Comparison of ENCODE assay signal across 31 mouse cellular contexts in the genomic region with DNA sequence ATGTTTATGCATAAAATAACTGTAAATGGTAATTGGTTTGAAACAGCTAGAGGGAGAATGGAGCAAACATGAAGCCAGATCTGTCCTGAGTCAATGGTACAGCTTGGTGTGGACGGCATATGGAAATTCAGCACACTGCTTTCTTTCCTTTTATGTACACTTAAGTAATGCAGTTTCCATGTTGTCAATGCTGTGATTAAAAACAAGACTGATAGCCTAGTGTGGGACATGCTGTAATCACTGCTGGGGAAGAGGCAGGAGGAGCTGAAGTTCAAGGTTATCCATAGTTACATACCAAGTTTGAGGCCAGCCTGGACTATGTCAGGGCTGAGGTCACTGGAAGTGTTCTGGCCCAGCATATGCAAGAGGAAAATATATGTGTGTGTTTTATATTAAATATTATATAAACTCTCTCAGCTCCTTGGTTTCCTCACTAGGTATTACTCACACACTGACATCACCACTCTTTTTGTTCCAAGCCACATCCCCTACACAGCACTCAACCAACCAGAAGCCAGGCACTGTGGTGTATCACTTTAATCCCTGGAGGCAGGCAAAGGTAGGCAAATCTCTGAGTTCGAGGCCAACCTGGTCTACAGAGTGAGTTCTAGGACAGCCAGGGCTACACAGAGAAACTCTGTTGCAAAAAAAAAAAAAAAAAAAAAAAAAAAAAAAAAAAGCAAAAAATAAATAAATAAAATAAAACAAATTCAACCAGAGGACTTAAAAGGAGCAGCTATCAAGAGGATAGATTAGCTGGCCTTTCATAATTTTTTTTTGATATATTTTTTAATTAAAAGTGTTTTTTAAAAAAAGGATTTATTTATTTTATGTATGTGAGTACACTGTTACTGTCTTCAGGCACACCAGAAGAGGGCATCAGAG. TPM values are rescaled to one million over a fixed set of nuclear protein-coding genes. Genes with fewer than 3 reads are reported as not detected.
DNase-seq lines count a peak whose midpoint lies in the region; ATAC-seq and TF ChIP-seq lines count a peak whose summit lies in the region.
"Had no signal": no experiment of that assay in that cellular context is flagged by ENCODE, and none has a peak within 500 bp of the region (broad histone marks: within the 10 kb centered on the region; RNA-seq: fewer than 3 reads in every experiment).

No protein-coding gene starts in this region.

- TF ChIP-seq POLR2A in lung, adult 2 months (IDR thresholded peaks at IDR 0.05; ENCODE audit: borderline replicate concordance, extremely low read depth, low read depth, low read length): no peak

- no peak for TF ChIP-seq EP300 in lung, postnatal 0 days (IDR thresholded peaks at IDR 0.05)
- no peak for TF ChIP-seq EP300 in stomach, postnatal 0 days (optimal IDR thresholded peaks at IDR 0.05)

- no peaks in the 10 kb centered on the region for H3K9me3 ChIP-seq in heart, embryonic 14.5 days (ENCODE audit: control insufficient read depth, low read length)
- no peaks in the 10 kb centered on the region for H3K9me3 ChIP-seq in lung, postnatal 0 days (ENCODE audit: low read length)
- H3K9me3 ChIP-seq in stomach, postnatal 0 days (ENCODE audit: control insufficient read depth, low read length): no peaks in the 10 kb centered on the region
- H3K9me3 ChIP-seq: embryonic facial prominence, embryonic 15.5 days; forebrain, embryonic 15.5 days; kidney, embryonic 15.5 days; limb, embryonic 12.5 days; neural tube, embryonic 13.5 days had no signal

- DNase-seq in adrenal gland, adult 2 months: peak; percentile 40
- no peak for DNase-seq in adrenal gland, postnatal 4 days (ENCODE audit: low spot score in 2 of 2)
- DNase-seq in heart, postnatal 36 days: no peak
- peak; percentile 31 for DNase-seq in lung, postnatal 0 days (ENCODE audit: low spot score)
- no peak for DNase-seq in lung, adult 2 months
- DNase-seq in stomach, postnatal 0 days (ENCODE audit: low spot score): no peak
- no peak for DNase-seq in urinary bladder, adult 2 months (ENCODE audit: low spot score)
- DNase-seq: B cell, adult 2 months; cerebellum, adult 11 months; cerebellum, adult 9-11 months; gastrocnemius, postnatal 10 days; kidney, postnatal 36 days; layer of hippocampus, postnatal 36 days; right cerebral cortex, postnatal 4 days; thymus, postnatal 25 days had no signal

- H3K9ac ChIP-seq in heart, embryonic 14.5 days (ENCODE audit: low read length): no peak overlapping the region
- H3K9ac ChIP-seq in lung, postnatal 0 days (replicated peaks; ENCODE audit: low read depth): no peak overlapping the region
- H3K9ac ChIP-seq in stomach, postnatal 0 days (ENCODE audit: low read length): no peak overlapping the region
- H3K9ac ChIP-seq: embryonic facial prominence, embryonic 15.5 days; forebrain, embryonic 15.5 days; kidney, embryonic 15.5 days; limb, embryonic 12.5 days; liver, embryonic 14.5 days; neural tube, embryonic 13.5 days had no signal

- no peak for ATAC-seq in heart, embryonic 14.5 days (ENCODE audit: insufficient number of reproducible peaks, insufficient read depth, low FRiP score, low read depth)
- ATAC-seq in lung, postnatal 0 days: no peak
- peak; percentile 47; the same call in 1 of the 2 replicates for ATAC-seq in stomach, postnatal 0 days (ENCODE audit: low FRiP score, low TSS enrichment)
- ATAC-seq: forebrain, embryonic 15.5 days; hindbrain, postnatal 0 days; intestine, postnatal 0 days; midbrain, embryonic 16.5 days had no signal

- H3K27me3 ChIP-seq in heart, embryonic 14.5 days (ENCODE audit: control insufficient read depth, insufficient read depth, low read length): no peaks in the 10 kb centered on the region
- H3K27me3 ChIP-seq in lung, postnatal 0 days (replicated peaks; ENCODE audit: insufficient read depth, low read length): no peaks in the 10 kb centered on the region
- H3K27me3 ChIP-seq in stomach, postnatal 0 days (ENCODE audit: control insufficient read depth, insufficient read depth, low read length): no peaks in the 10 kb centered on the region
- H3K27me3 ChIP-seq: embryonic facial prominence, embryonic 15.5 days; forebrain, embryonic 15.5 days; kidney, embryonic 15.5 days; limb, embryonic 12.5 days; neural tube, embryonic 13.5 days had no signal

- H3K4me2 ChIP-seq in heart, embryonic 14.5 days (ENCODE audit: low read length): no peak overlapping the region
- no peak overlapping the region for H3K4me2 ChIP-seq in lung, postnatal 0 days (replicated peaks; ENCODE audit: low read depth, low read length)
- H3K4me2 ChIP-seq in stomach, postnatal 0 days (replicated peaks; ENCODE audit: low read depth): no peak overlapping the region
- H3K4me2 ChIP-seq: embryonic facial prominence, embryonic 15.5 days; forebrain, embryonic 15.5 days; kidney, embryonic 15.5 days; limb, embryonic 12.5 days; neural tube, embryonic 13.5 days had no signal

- no peak overlapping the region for H3K4me3 ChIP-seq in heart, embryonic 14.5 days (ENCODE audit: control insufficient read depth in 1 of 2, insufficient read depth in 1 of 2, low read depth in 1 of 2, low read length in 2 of 2)
- H3K4me3 ChIP-seq in lung, postnatal 0 days (ENCODE audit: low read depth, low read length): no peak overlapping the region
- H3K4me3 ChIP-seq in lung, adult 2 months (replicated peaks; ENCODE audit: extremely low read depth, low read depth, low read length): no peak overlapping the region
- no peak overlapping the region for H3K4me3 ChIP-seq in stomach, postnatal 0 days (ENCODE audit: low read depth, low read length)
- H3K4me3 ChIP-seq: embryonic facial prominence, embryonic 15.5 days; forebrain, embryonic 15.5 days; kidney, embryonic 15.5 days; limb, embryonic 12.5 days; myocyte; neural tube, embryonic 13.5 days had no signal

- WGBS in heart, embryonic 14.5 days: 55% methylated on average over 2 of the region's 2 CpGs
- WGBS in lung, postnatal 0 days: 72% methylated on average over 2 of the region's 2 CpGs
- 91% methylated on average over 2 of the region's 2 CpGs for WGBS in lung, adult 2 months
- WGBS in stomach, postnatal 0 days: 75% methylated on average over 2 of the region's 2 CpGs

- H3K4me1 ChIP-seq in heart, embryonic 14.5 days (ENCODE audit: control insufficient read depth in 2 of 2, insufficient read depth in 2 of 2, low read length in 2 of 2): peaks cover 7 to 22% of the 10 kb centered on the region in 2 experiments
- no peaks in the 10 kb centered on the region for H3K4me1 ChIP-seq in lung, postnatal 0 days (ENCODE audit: insufficient read depth, low read depth, low read length)
- H3K4me1 ChIP-seq in lung, adult 2 months (ENCODE audit: control insufficient read depth, insufficient read depth, low read length): 0 out of 2 replicates have a peak, but pooled peaks cover 2% of the 10 kb centered on the region
- H3K4me1 ChIP-seq in stomach, postnatal 0 days (replicated peaks; ENCODE audit: control insufficient read depth, insufficient read depth): no peaks in the 10 kb centered on the region

- H3K36me3 ChIP-seq in heart, embryonic 14.5 days (ENCODE audit: control insufficient read depth, insufficient read depth, low read length): peaks cover 25% of the 10 kb centered on the region
- H3K36me3 ChIP-seq in lung, postnatal 0 days (ENCODE audit: insufficient read depth, low read length): 0 out of 2 replicates have a peak, but pooled peaks cover 2% of the 10 kb centered on the region
- H3K36me3 ChIP-seq in stomach, postnatal 0 days (ENCODE audit: control insufficient read depth, insufficient read depth, low read length): peaks cover 5% of the 10 kb centered on the region; the same call in 1 of the 2 replicates

- H3K27ac ChIP-seq in heart, embryonic 14.5 days (replicated peaks in 1 of 2; ENCODE audit: control insufficient read depth in 1 of 2, insufficient read depth in 1 of 2, low read depth in 2 of 2, low read length in 2 of 2): peak overlapping the region; percentile 52 to 66; a peak in 3 of 4 replicates
- no peak overlapping the region for H3K27ac ChIP-seq in lung, postnatal 0 days (ENCODE audit: low read length)
- H3K27ac ChIP-seq in stomach, postnatal 0 days (replicated peaks): no peak overlapping the region
- H3K27ac ChIP-seq: embryonic facial prominence, embryonic 15.5 days; forebrain, embryonic 15.5 days; hindbrain, postnatal 0 days; kidney, embryonic 15.5 days; limb, embryonic 12.5 days; liver, embryonic 14.5 days; macrophage; neural tube, embryonic 13.5 days had no signal

- TF ChIP-seq CTCF in lung, postnatal 0 days (IDR thresholded peaks at IDR 0.05): no peak
- TF ChIP-seq CTCF in lung, adult 2 months (IDR thresholded peaks at IDR 0.05; ENCODE audit: insufficient read depth, low read length): no peak
- no peak for TF ChIP-seq CTCF in stomach, postnatal 0 days (IDR thresholded peaks at IDR 0.05; ENCODE audit: low read depth)

- intact Hi-C loops in heart, postnatal 36 days (cut with DNase I): loop anchor here (10.0 kb wide), 1 partner anchor 295 kb away; a partner anchor contains a TSS

RNA-seq across cellular contexts. Expression of a gene that starts 7.3 kb away (rescaled TPM):
- total RNA-seq in adrenal gland, adult 2 months (2021): 10 to 100 TPM; 12.8 to 16.8 TPM
- polyA plus RNA-seq in adrenal gland, adult 2 months (2012; rRNA removed): 3.3 and 3.9 TPM in 2 replicates
- total RNA-seq in adrenal gland, postnatal 4 days (2021): 10 to 100 TPM; 26.9 to 27.3 TPM
- polyA plus RNA-seq in heart, embryonic 14.5 days (2014; fragmentation: Nextera tagmentation; extraction: Ambion mirVana): 12.9 and 13.0 TPM in 2 replicates
- total RNA-seq in heart, postnatal 36 days (2021): 10 to 100 TPM; 11.5 to 14.0 TPM
- 7.9 and 9.2 TPM in 2 replicates for polyA plus RNA-seq in lung, postnatal 0 days (2015; fragmentation: Nextera tagmentation; extraction: Ambion mirVana)
- polyA plus RNA-seq in lung, adult 2 months (2012; rRNA removed): 3.7 and 5.2 TPM in 2 replicates
- polyA plus RNA-seq in stomach, postnatal 0 days (2015; fragmentation: Nextera tagmentation; extraction: Ambion mirVana): 11.7 and 11.8 TPM in 2 replicates
- polyA plus RNA-seq in urinary bladder, adult 2 months (2012; rRNA removed): 6.3 and 7.3 TPM in 2 replicates

RNA-seq across cellular contexts. Expression of a gene that starts 7.4 kb away (rescaled TPM):
- 10 to 100 TPM; 10.2 to 16.1 TPM for total RNA-seq in adrenal gland, adult 2 months (2021)
- 0.62 and 1.6 TPM in 2 replicates for polyA plus RNA-seq in adrenal gland, adult 2 months (2012; rRNA removed)
- 10 to 100 TPM; 16.5 to 17.9 TPM for total RNA-seq in adrenal gland, postnatal 4 days (2021)
- polyA plus RNA-seq in heart, embryonic 14.5 days (2014; fragmentation: Nextera tagmentation; extraction: Ambion mirVana): 10.9 and 11.5 TPM in 2 replicates
- total RNA-seq in heart, postnatal 36 days (2021): 1 to 10 TPM; 6.8 to 8.0 TPM
- polyA plus RNA-seq in lung, postnatal 0 days (2015; fragmentation: Nextera tagmentation; extraction: Ambion mirVana): 15.3 and 16.1 TPM in 2 replicates
- 2.6 and 5.5 TPM in 2 replicates for polyA plus RNA-seq in lung, adult 2 months (2012; rRNA removed)
- polyA plus RNA-seq in stomach, postnatal 0 days (2015; fragmentation: Nextera tagmentation; extraction: Ambion mirVana): 17.7 and 22.3 TPM in 2 replicates
- polyA plus RNA-seq in urinary bladder, adult 2 months (2012; rRNA removed): 11.9 and 15.2 TPM in 2 replicates

RNA-seq across cellular contexts. Expression of a gene that starts 31.6 kb away (rescaled TPM):
- total RNA-seq in adrenal gland, adult 2 months (2021): not detected
- not detected in 2 replicates for polyA plus RNA-seq in adrenal gland, adult 2 months (2012; rRNA removed)
- under 1 TPM; 0.20 to 0.23 TPM for total RNA-seq in adrenal gland, postnatal 4 days (2021)
- 0.14 TPM in 1 of 2 replicates, not detected in the other for polyA plus RNA-seq in heart, embryonic 14.5 days (2014; fragmentation: Nextera tagmentation; extraction: Ambion mirVana)
- total RNA-seq in heart, postnatal 36 days (2021): 10 to 100 TPM; 28.1 to 28.7 TPM
- 0.10 TPM in 1 of 2 replicates, not detected in the other for polyA plus RNA-seq in lung, postnatal 0 days (2015; fragmentation: Nextera tagmentation; extraction: Ambion mirVana)
- 0.13 TPM in 1 of 2 replicates, not detected in the other for polyA plus RNA-seq in lung, adult 2 months (2012; rRNA removed)
- 0.06 and 0.08 TPM in 2 replicates for polyA plus RNA-seq in stomach, postnatal 0 days (2015; fragmentation: Nextera tagmentation; extraction: Ambion mirVana)
- polyA plus RNA-seq in urinary bladder, adult 2 months (2012; rRNA removed): not detected in 2 replicates
- total RNA-seq: common myeloid progenitor, adult 5-6 weeks; hindbrain, postnatal 0 days; left cerebral cortex, postnatal 10 days had no signal
- polyA plus RNA-seq: forebrain, embryonic 15.5 days; hindbrain, embryonic 11.5 days; intestine, postnatal 0 days; kidney, embryonic 15.5 days; limb, embryonic 12.5 days; liver, embryonic 14.5 days; macrophage; midbrain, embryonic 16.5 days; myocyte; neural tube, embryonic 13.5 days; stomach, embryonic 14.5 days had no signal

RNA-seq across cellular contexts. Expression of a gene that starts 37.6 kb away (rescaled TPM):
- 10 to 100 TPM; 20.4 to 24.8 TPM for total RNA-seq in adrenal gland, adult 2 months (2021)
- 9.2 and 11.3 TPM in 2 replicates for polyA plus RNA-seq in adrenal gland, adult 2 months (2012; rRNA removed)
- 10 to 100 TPM; 29.5 to 32.8 TPM for total RNA-seq in adrenal gland, postnatal 4 days (2021)
- polyA plus RNA-seq in heart, embryonic 14.5 days (2014; fragmentation: Nextera tagmentation; extraction: Ambion mirVana): 18.1 and 18.8 TPM in 2 replicates
- 10 to 100 TPM; 13.7 TPM for total RNA-seq in heart, postnatal 36 days (2021)
- 16.5 and 18.6 TPM in 2 replicates for polyA plus RNA-seq in lung, postnatal 0 days (2015; fragmentation: Nextera tagmentation; extraction: Ambion mirVana)
- polyA plus RNA-seq in lung, adult 2 months (2012; rRNA removed): 8.2 and 12.0 TPM in 2 replicates
- polyA plus RNA-seq in stomach, postnatal 0 days (2015; fragmentation: Nextera tagmentation; extraction: Ambion mirVana): 17.9 and 20.2 TPM in 2 replicates
- 10.7 and 12.9 TPM in 2 replicates for polyA plus RNA-seq in urinary bladder, adult 2 months (2012; rRNA removed)

Comparison
In these comparisons a context has a peak if more than half of its experiments do, and no peak if none do; other contexts are left out.
1. DNase-seq: peak in adrenal gland, adult 2 months (single experiment) and lung, postnatal 0 days (single experiment); none in adrenal gland, postnatal 4 days (0 of 2), heart, postnatal 36 days (0 of 2), lung, adult 2 months (single experiment), stomach, postnatal 0 days (single experiment) and urinary bladder, adult 2 months (single experiment).
2. H3K27ac ChIP-seq: peak in heart, embryonic 14.5 days (2 of 2); none in lung, postnatal 0 days (single experiment) and stomach, postnatal 0 days (single experiment).